ENCODE assay signal across 10 mouse cellular contexts in genomic region chr14:39471236-39471981, GRCm38 (mm10). TPM values are rescaled to one million over a fixed set of nuclear protein-coding genes. Genes with fewer than 3 reads are reported as not detected.
DNase-seq lines count a peak whose midpoint lies in the region; ATAC-seq and TF ChIP-seq lines count a peak whose summit lies in the region.
"Had no signal": no experiment of that assay in that cellular context is flagged by ENCODE, and none has a peak within 500 bp of the region (broad histone marks: within the 10 kb centered on the region; RNA-seq: fewer than 3 reads in every experiment).

No protein-coding gene starts in this region.

- peaks cover 32% of the 10 kb centered on the region for H3K27me3 ChIP-seq in hindbrain, embryonic 11.5 days (ENCODE audit: control insufficient read depth, insufficient read depth, low read length)

- no peak overlapping the region for H3K9ac ChIP-seq in hindbrain, embryonic 11.5 days (ENCODE audit: low read depth, low read length)

- intact Hi-C loops in left cerebral cortex, adult 2 months (cut with DNase I) = loop anchor here (5.0 kb wide), 1 partner anchor 364 kb away; no protein-coding TSS in a partner anchor
- intact Hi-C loops in left cerebral cortex, postnatal 10 days (cut with DNase I) = loop anchor here (5.0 kb wide), 1 partner anchor 479 kb away; no protein-coding TSS in a partner anchor

- H3K27ac ChIP-seq in left cerebral cortex, adult 2 months = peak overlapping the region; percentile 97
- no peak overlapping the region for H3K27ac ChIP-seq in hindbrain, embryonic 11.5 days (ENCODE audit: low read depth, low read length)

- peak overlapping the region; percentile 67 for H3K4me3 ChIP-seq in left cerebral cortex, adult 2 months
- H3K4me3 ChIP-seq in hindbrain, embryonic 11.5 days (ENCODE audit: low read depth, low read length) = peak overlapping the region; percentile 62
- H3K4me3 ChIP-seq in lung, adult 2 months (replicated peaks; ENCODE audit: extremely low read depth, low read depth, low read length) = no peak overlapping the region

- 6% methylated on average over 12 of the region's 12 CpGs for WGBS in hindbrain, embryonic 11.5 days
- WGBS in lung, adult 2 months = 9% methylated on average over 12 of the region's 12 CpGs

- TF ChIP-seq POLR2A in lung, adult 2 months (IDR thresholded peaks at IDR 0.05; ENCODE audit: borderline replicate concordance, extremely low read depth, low read depth, low read length) = no peak

- H3K4me1 ChIP-seq in hindbrain, embryonic 11.5 days (replicated peaks; ENCODE audit: control insufficient read depth, insufficient read depth, low read length) = no peaks in the 10 kb centered on the region; the same call in 1 of the 2 replicates
- H3K4me1 ChIP-seq in lung, adult 2 months (ENCODE audit: control insufficient read depth, insufficient read depth, low read length) = no peaks in the 10 kb centered on the region

- H3K36me3 ChIP-seq in hindbrain, embryonic 11.5 days (ENCODE audit: control insufficient read depth, insufficient read depth, low read length) = no peaks in the 10 kb centered on the region

- peak; percentile 18 to 19 for DNase-seq in left cerebral cortex, adult 2 months (ENCODE audit: extremely low spot score in 1 of 2, low spot score in 2 of 2)
- DNase-seq in left cerebral cortex, postnatal 10 days (ENCODE audit: extremely low spot score in 1 of 2, low spot score in 2 of 2) = no peak
- DNase-seq in hindbrain, embryonic 11.5 days (ENCODE audit: low spot score) = peak; percentile 45
- peak; percentile 63 for DNase-seq in retina, postnatal 1 day
- no peak for DNase-seq in thymus, postnatal 10 days (ENCODE audit: low spot score in 2 of 2)
- no peak for DNase-seq in urinary bladder, postnatal 10 days (ENCODE audit: low spot score)
- no peak for DNase-seq in lung, adult 2 months

- peak; percentile 48 for ATAC-seq in common myeloid progenitor, adult 5-6 weeks (replicated peaks; ENCODE audit: low read depth, poor library complexity, severe bottlenecking)
- no peak for ATAC-seq in hindbrain, embryonic 11.5 days (ENCODE audit: low FRiP score)

- H3K4me2 ChIP-seq in hindbrain, embryonic 11.5 days (replicated peaks; ENCODE audit: low read depth, low read length) = peak overlapping the region; percentile 90

- TF ChIP-seq CTCF in left cerebral cortex, adult 2 months (IDR thresholded peaks at IDR 0.05) = peak; percentile 17
- TF ChIP-seq CTCF in lung, adult 2 months (IDR thresholded peaks at IDR 0.05; ENCODE audit: insufficient read depth, low read length) = no peak

- H3K9me3 ChIP-seq in hindbrain, embryonic 11.5 days (ENCODE audit: control insufficient read depth, low read length) = no peaks in the 10 kb centered on the region

RNA-seq across cellular contexts. Expression of gene Nrg3, which starts 1.5 kb away (rescaled TPM):
- 10 to 100 TPM; 73.3 to 76.3 TPM for total RNA-seq in left cerebral cortex, adult 2 months (2021)
- 10 to 100 TPM; 80.0 to 80.8 TPM for total RNA-seq in left cerebral cortex, postnatal 10 days (2021)
- total RNA-seq in common myeloid progenitor, adult 5-6 weeks (2017) = not detected in 2 replicates
- 1.2 and 2.0 TPM in 2 replicates for polyA plus RNA-seq in hindbrain, embryonic 11.5 days (2014; fragmentation: Nextera tagmentation; extraction: Ambion mirVana)
- polyA plus RNA-seq in lung, adult 2 months (2012; rRNA removed) = not detected in 2 replicates
- polyA plus RNA-seq: gonadal fat pad, adult 2 months; liver, embryonic 16.5 days had no signal

Comparison
In these comparisons a context has a peak if more than half of its experiments do, and no peak if none do; other contexts are left out.
1. DNase-seq: peak in left cerebral cortex, adult 2 months (2 of 2), hindbrain, embryonic 11.5 days (single experiment) and retina, postnatal 1 day (single experiment); none in left cerebral cortex, postnatal 10 days (0 of 2), thymus, postnatal 10 days (0 of 2), urinary bladder, postnatal 10 days (single experiment) and lung, adult 2 months (single experiment).
2. RNA of gene Nrg3, which starts 1.5 kb away (total RNA-seq): 80.0 to 80.8 TPM in left cerebral cortex, postnatal 10 days and 73.3 to 76.3 TPM in left cerebral cortex, adult 2 months; not detected in common myeloid progenitor, adult 5-6 weeks; every median in the first group is over 10 times any median in the second.